Mouse (Mus musculus): ENCODE measurements at regions not wholly inside any gene's neighbourhood (a gene's known extent, or its start where the extent isn't known, plus 50 kb on each side); places are given as distances from the start of the nearest gene placed in this dataset.

DNA sequence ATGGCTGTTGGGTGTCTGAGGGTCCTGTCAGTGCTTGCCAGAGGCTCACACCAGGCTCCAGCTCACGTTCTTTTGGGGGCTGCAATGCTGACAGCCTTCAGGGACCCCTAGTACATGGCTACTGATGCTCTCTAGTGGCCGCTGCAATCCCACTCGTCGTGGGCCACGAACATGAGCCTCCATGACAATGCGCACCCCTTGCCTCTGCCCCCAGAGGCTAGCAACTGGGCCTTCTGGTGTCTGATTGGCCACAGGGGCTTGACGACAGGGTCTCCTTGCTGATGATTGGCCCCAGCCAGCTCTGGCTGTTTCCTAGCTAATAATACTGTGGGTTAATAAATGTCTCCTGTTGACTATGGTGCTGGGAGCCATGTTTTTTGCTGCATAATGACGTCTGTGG is 61.1 kb downstream of the Rtl1 start:
- in situ Hi-C loops (cut with MboI, MseI) = no loop called here

DNA sequence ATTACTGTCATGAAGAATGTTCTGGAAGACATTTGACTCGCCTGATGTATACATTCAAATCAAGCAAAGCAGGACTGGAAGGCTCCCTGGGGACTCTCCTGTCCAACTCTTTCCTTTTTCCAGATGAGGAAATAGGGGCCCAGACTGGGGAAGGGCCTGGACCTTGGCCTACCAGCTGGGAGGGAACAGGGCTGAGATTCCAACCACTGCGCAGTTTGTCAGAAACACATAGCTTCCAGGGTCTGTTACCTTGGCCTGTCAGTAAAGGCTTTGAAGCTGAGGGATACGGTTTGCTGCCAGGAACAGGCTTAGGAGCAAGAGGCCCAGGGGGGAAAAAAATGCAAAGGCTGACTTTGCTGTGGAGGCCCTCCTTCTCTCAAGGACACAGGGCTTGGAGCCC is 61.5 kb downstream of the Rtl1 start:
- in situ Hi-C loops (cut with MboI, MseI) = no loop called here

DNA sequence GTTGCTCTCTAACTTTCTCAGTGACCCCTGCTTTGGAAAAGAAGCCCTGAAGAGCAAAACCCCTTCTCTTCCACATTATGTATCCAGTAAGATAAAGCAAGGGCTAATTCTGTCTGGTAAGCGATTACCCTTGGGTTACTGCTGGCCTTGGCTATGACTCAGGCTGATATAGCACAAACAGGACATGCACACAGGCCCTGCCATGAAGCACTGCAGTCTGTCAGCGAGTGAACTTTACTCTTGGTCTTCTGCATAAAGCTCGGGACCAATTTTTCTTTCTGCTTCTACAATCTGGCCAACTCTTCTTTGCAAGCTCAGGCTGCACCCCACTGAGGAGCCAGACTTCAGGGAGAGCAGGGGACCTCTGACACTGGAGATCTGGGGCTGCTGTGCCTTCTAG is 63.6 kb downstream of the Rtl1 start:
- in situ Hi-C loops (cut with MboI, MseI) = no loop called here

DNA sequence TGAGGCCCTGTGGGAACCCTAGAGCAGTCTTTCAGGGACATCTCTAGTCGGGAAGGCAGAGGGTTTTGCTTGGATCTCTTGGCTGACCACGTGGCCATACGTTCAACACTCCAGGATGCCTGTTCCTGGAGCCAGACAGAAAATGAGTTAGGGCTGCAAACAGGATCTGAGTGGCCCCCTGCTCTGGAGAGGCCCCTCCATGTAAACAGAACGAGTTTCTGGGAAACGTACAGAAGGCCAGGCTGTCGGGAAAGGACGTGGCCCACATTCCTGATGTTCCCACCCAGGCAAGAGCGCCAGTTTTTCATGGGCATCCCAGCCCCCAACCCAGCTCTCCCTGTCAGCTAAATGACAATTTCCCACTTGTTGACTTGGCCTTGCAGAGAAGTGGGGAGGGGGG is 67.7 kb downstream of the Rtl1 start:
- in situ Hi-C loops (cut with MboI, MseI) = no loop called here

DNA sequence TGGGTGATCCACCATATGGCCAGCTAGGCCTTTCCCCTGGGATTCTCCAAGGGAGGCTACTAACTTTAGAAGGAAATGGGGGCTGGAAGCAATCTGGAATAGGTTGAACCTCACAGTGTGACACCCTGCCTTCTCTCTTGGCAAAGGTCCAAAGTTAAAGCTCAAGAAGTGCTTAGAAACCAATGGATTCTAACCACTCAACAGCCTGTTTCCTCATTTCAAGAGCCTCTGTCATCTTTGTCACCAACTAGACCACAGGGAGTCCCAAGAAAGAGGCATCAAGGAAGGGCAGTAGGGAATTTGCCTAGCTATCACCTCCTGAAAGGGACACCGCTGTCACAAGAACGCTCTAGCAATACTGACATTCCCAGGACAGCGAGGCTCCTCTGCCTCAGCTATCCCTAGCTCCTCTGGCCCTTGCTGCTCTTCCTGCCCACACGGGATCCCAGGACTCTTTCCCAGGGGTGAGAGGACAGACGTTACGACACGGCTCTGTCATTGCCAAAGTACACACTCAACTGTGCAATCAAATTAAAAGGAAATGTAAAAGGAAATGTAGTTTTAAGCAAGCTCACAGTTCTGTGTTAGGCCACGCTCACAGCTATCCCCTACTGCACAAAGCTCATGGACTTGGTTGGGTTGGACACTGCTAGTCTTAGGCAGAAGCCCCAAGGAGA is 68.6 kb downstream of the Rtl1 start:
- in situ Hi-C loops (cut with MboI, MseI) = no loop called here

DNA sequence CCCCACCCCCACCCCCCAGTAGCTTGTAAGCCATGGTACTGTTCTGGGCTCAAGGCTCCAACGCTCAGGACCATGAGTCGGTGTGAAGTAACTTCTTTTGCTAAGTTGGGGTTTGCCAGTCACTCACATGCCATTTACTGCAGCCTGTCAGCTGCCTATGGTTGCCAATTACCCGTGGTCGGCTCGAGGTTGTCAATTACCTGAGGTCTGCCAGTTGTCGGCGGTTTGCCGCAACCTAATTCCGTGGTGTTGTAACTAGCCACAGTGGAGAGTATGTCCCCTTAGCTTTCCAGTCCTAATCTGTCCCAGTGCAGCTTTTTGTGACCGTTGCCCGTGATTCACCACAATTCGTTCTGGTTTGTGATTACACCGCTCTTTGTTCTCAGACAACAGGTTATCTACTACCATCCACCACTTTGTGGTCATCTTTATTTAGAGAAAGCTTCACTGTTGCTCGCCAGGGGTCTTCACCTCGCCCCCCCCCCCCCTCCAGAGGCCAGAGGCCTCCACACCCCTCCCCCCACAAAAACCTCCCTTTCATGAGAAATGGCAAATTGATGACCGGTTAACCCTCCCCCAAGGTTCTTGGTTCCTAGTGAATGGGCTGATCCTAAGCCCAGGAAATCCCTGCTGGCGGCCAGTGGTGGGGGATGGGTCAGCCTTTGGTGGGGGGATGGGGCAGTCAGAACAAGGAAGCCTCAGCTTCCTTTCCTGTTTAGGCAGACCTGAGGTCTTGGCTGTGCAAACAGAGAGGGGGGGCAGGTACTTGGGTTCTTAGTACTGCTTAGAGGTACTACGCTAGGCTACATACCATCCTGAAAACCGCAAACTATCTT is 69.7 kb downstream of the Rtl1 start:
- in situ Hi-C loops (cut with MboI, MseI) = no loop called here

DNA sequence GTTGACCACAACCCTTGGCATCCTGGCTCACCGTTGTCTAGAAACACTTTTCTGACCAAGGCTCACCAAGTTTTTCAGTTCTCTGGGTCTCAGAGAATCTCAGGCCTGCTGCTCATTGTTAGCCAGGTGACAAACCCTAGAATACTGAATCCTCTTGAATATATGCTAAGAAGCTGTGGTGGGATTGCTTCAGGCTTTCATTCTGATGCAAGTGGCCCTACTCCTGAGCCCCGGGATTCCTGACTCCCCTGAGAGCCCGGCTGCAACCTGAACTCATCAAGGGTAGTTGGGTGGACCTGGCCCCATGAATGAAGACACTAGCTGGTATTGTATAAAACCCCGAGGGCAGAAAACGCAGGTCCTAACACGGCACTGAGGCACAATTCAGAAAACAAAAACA is 70.6 kb downstream of the Rtl1 start:
- in situ Hi-C loops (cut with MboI, MseI) = loop anchor here (10.0 kb wide), 1 partner anchor 625 kb away; no protein-coding TSS in a partner anchor

DNA sequence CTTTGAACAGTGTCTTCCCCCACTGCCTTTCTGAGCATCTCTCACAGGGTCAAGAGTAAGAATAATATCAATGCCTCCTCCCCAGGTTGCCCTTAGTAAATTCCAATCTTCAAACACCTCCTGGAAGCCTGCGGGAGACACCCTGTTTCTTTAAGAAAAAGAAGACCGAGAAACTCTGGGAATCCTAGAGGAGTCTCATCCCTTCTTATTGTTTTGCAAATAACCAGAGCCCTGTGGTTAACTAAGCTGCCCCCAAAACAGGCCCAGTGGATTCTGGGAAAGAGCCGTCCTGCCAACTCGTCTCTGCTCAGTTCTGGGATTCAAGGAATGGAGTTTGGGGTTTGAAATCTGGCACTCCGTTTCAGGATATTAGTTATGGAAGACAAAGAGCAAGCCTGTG is 71.2 kb downstream of the Rtl1 start:
- in situ Hi-C loops (cut with MboI, MseI) = loop anchor here (10.0 kb wide), 1 partner anchor 624 kb away; no protein-coding TSS in a partner anchor

DNA sequence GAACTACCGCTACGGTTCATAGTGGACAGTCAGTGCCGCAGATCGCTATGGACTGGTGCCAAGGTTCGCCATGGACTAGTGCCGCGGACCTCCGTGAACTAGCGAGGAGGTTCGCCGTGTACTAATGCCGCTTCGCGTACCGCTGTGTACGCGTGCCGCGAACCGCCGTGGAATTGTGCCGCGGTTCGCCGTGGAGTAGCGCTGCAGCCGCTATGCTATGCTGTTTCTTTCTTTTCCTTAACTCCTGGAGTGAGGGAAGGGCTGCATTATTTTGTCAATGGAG is 71.9 kb downstream of the Rtl1 start:
- in situ Hi-C loops (cut with MboI, MseI) = loop anchor here (10.0 kb wide), 1 partner anchor 623 kb away; no protein-coding TSS in a partner anchor

DNA sequence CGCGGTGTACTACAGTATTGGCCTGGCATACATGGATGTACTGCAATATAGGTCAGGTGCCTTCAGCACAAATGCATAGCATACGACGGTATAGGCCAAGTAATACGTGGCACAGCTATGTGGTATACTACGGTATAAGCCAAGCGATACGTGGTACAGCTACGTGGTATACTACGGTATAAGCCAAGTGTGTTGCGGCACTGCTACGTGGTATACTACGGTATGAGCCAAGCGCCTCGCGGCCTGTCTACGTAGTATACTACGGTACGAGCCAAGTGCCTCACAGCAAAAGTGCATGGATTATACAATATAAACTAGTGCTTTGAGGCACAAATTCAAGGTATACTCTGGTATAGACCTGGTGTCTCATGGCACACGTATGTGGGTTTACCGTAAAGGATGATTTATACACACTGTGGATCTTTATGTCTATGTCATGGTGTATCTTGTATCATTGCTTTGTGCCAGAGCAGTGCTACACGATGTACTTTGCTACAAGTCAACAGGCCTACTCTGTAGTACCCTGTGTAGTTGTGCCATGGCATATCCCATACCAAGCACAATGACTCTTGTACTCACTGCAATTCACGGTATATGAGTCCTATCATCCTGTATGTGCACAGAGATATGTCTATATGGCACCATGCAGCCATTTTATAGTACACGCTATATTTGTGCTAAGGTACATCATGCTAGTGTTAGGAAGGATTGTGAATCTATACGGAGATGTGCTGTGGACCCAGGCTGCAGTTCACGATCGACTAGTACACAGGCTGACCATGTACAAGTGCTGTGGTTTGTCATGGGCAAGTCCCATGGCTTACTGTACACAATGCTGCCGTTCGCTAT is 72.5 kb downstream of the Rtl1 start:
- in situ Hi-C loops (cut with MboI, MseI) = loop anchor here (10.0 kb wide), 1 partner anchor 623 kb away; no protein-coding TSS in a partner anchor

DNA sequence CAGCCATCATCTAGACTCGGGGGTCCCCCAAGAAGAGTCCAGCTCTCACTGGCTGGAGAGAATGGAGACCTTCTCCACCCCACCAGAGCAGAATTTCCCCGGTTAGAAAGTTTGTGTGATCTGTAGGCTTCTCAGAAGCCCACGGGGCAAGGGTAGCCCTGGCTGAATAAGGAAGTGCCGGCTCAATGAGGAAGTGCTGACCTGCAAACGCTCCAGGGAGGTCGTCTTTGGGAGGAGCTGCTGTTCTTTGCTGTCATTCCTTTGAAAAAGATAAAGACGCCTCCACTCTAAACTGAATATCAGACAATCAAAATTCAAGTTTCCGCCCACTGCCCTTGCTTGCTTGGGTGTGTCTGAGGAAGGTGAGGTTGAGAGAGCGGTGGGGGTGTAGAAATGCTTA is 73.0 kb downstream of the Dlk1 start:
- in situ Hi-C loops (cut with MboI, MseI) = loop anchor here (10.0 kb wide), 1 partner anchor 621 kb away; no protein-coding TSS in a partner anchor

DNA sequence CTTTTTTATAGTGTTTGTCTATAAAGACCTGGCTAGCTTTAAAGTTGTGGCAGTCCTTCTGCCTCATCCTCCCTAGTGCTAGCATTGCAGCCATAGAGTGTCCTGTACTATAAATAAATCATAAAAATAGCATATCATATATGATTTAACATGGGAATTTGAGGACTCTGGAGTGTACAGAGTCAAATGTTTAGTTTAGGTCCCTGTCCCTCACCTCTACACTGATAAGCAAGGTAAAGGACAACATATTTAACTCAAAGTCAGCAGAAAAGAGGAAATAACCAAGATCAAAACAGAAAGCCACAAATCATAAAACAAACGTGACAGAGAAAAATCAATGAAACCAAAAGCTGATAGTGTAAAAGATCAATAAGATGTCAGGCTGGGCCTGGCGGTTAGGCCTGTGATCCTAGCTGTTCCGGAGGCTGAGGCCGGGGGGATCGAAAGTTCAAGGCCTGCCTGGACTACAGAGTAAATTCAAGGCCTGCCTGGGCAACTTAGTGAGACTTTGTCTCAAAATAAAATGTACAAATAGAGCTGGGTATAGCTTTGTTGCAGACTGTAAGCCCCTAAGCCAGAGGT is 68.7 kb downstream of the Dlk1 start:
- in situ Hi-C loops (cut with MboI, MseI) = loop anchor here (10.0 kb wide), 1 partner anchor 616 kb away; no protein-coding TSS in a partner anchor

DNA sequence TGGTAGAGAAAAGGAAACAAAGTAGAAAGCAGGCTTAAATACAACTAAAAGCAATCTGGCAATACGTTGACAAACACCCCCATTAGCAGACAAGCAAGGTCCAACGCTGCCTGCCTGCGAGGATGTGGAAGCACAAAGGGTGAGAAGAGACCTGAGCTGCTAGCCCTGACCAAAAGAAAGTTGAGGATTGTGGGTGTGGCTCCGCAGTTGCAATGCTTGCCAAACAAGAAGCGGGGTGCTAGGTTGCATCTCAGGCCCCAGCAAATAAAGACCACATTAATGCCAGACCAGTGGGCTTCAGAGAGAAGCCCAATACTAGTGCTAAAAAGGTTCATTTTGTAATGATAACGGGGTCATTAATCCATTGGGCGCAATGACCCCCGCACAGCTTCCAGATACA is 67.8 kb downstream of the Dlk1 start:
- in situ Hi-C loops (cut with MboI, MseI) = loop anchor here (10.0 kb wide), 1 partner anchor 616 kb away; no protein-coding TSS in a partner anchor

DNA sequence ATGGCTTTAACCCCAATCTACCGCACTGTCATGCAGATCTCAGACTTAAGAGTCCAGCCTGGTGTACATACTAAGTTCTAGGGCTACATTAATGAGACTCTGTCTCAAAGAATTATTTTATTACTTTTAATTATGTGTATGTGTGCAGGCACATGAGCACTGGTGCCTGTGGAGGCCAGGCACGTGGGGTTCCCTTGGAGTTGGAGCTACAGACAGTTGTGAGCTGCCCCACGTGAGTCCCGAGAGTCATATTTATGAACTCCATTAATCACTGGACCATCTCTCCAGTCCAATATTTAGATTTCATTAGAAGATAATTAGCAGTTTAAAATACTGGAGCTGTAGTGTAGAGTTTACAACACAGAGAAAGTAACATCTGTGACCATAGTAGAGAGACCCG is 67.2 kb downstream of the Dlk1 start:
- in situ Hi-C loops (cut with MboI, MseI) = loop anchor here (10.0 kb wide), 1 partner anchor 615 kb away; no protein-coding TSS in a partner anchor

DNA sequence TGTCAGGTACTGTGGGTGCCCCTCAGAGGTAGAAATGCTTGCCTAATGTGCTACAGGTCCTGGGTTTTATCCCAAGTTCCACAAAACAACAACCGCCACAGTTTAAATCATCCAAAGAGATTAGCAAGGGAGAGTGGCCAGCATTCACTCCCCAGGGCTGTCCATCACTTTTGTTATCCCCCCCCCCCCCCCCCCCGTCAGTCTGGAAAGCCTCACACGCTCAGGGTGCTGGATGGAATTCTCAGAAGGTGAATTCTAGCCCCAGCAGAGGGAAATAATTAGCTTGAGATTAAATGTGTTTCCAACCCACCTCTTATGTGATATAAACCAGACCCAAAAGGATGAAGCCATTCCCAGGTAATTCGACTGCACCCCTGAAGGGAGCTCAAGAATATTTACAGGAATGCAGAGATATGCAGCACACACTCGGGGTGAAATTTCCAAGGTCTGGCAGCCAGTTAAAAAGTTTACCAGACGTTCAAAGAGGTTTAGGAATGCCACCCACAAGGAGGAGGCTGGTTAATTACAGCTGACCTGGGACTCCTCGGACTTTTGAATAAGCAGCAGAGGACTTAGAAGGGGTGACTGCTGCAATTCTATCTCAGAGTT is 65.9 kb downstream of the Dlk1 start:
- in situ Hi-C loops (cut with MboI, MseI) = no loop called here

DNA sequence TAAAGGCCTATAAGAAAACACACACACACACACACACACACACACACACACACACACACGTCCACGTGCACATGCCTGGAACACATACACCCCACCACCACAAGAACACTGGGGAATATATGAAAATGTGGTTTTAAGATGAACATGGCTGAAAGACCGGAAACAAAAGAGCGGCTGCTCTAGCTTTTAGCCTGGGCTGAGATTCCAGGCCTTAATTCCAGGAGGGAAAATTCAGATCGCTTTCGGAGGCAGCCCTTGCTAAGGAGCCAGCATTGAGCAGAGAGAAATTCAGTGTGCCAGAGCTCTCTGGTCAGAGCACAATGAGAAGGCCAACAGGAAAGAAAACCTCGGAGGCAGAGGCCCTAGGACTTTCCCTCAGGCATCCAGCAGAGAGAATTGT is 65.1 kb downstream of the Dlk1 start:
- in situ Hi-C loops (cut with MboI, MseI) = no loop called here

DNA sequence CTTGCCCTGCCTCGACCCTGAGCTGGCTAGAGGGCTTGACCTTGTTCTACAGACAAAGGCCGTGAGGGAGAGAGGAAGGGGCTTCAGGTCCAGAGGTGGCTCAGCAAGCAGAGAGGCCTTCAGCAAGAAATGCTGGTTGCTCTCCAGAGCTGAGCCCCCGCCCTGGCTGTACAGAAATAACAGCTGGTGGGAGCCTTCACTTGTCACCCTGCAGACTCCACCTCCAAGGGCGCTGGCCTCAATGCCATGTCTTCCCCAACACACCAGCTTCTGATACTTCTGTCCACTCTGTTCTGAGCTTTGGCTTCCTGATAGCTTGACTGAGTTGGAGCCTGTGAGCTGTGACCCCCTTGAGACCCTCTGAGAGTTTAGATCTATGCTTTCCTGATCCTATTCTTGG is 64.3 kb downstream of the Dlk1 start:
- in situ Hi-C loops (cut with MboI, MseI) = no loop called here

DNA sequence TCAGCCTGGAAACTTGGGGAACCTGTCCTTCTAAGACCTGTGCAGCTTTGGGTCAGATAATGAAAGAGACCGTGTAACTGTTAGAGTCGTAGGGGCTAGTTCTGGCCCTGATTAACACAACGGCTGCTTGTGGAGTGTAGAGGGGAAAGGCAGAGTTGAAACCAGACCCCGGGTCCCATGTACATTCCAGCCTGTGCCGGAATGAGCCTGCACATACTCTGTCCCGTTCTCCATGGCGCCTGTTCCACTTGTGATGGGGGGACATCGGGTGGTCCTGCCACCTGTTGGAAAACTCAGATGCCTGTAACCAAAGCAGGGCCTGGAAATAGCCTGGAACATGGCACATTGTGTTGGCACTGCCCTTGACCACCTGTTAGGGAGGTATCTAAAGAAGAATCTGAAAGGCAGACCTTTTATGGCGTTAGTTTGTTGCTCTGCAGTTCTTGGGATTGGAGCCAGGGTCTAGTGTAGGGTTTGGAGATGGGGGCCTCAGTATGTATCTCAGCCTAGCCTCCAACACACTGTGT is 61.7 kb downstream of the Dlk1 start:
- in situ Hi-C loops (cut with MboI, MseI) = no loop called here
